Mouse (Mus musculus) T-helper 1 cell (primary cell): ENCODE results near the gene Defb10.
"Not testable (repeated sequence)": the region's sequence is repeated elsewhere in the genome, so short reads cannot be mapped to it uniquely, and the experiment has no call there.

Source experiments
- in situ Hi-C: fragments of 300-600 bp; cut with MboI, MseI; formaldehyde crosslinking; loops from one replicate; pipeline ENCODE4 v1.15.1; 2025; ENCODE audit warnings: high pct_unique_total_duplicates

Defb10 gene

DNA sequence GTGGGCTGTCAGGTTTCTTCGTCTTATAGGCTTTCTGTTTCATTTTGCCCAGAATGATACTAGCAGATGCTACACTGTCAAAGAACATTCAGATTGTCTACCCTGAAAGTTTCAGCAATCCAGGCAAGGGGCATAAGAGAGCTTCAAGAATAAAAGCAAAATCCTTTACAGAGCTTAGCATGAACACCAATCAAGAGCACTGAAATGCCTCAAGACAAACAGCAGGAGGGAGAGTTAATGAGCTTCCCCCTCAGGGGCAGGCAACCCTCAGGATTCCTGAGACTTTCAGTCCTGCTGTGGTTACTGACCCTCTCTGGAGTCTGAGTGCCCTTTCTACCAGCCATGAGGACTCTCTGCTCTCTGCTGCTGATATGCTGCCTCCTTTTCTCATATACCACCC lies at the start of gene Defb10:
TSS of gene Defb10 (plus strand) at position 316 of the 400 bp plus-strand sequence.
- in situ Hi-C loops, result not testable (repeated sequence)

DNA sequence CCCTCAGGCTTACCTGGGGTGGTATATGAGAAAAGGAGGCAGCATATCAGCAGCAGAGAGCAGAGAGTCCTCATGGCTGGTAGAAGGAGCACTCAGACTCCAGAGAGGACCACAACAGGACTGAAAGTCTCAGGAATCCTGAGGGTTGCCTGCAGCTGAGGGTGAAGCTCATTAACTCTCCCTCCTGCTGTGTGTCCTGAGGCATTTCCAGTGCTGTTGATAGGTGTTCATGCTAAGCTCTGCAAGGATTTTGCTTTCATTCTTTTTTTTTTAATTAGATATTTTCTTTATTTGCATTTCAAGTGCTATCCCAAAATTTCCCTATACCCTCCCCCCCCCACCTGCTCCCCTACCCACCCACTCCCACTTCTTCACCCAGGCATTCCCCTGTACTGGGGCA lies 26.6 kb downstream of the Defb10 start, which contains the start of gene Defb9:
TSS of gene Defb9 (minus strand) at position 101 of the 400 bp plus-strand sequence.
- in situ Hi-C loops, result not testable (repeated sequence)

GRCm38 (mm10) chr8:21906290-21906689 lies 47.6 kb downstream of the Defb10 start, which contains the start of gene Defb11:
Gene Defb11 (minus strand): TSS chr8:21906412.
- in situ Hi-C loops, result not testable (repeated sequence)
